Mouse (Mus musculus) heart, postnatal 36 days (tissue): ENCODE measurements around the gene Zfpl1. TPM values are rescaled to one million over a fixed set of nuclear protein-coding genes. Genes with fewer than 3 reads are reported as not detected.
A peak's percentile ranks its signal among the peaks of the same experiment; 100 is the strongest.
"Not testable (repeated sequence)": the region's sequence is repeated elsewhere in the genome, so short reads cannot be mapped to it uniquely, and the experiment has no call there.

ENCODE experiments used
- DNase-seq, 2 experiments: peaks; one replicate each; pipeline ENCODE4 v3.0.0; 2021 to 2022
- intact Hi-C: fragments of 180-260 bp; cut with DNase I; formaldehyde crosslinking; loops from one replicate; pipeline ENCODE4 v1.15.1; 2025
- total RNA-seq, 2 experiments: library from RNA; stranded (reverse); gene quantifications; 2 replicates each; pipeline ENCODE4 v1.2.3; 2021

Gene Zfpl1
- total RNA-seq, result 10 to 100 TPM; 17.0 to 17.9 TPM

DNA sequence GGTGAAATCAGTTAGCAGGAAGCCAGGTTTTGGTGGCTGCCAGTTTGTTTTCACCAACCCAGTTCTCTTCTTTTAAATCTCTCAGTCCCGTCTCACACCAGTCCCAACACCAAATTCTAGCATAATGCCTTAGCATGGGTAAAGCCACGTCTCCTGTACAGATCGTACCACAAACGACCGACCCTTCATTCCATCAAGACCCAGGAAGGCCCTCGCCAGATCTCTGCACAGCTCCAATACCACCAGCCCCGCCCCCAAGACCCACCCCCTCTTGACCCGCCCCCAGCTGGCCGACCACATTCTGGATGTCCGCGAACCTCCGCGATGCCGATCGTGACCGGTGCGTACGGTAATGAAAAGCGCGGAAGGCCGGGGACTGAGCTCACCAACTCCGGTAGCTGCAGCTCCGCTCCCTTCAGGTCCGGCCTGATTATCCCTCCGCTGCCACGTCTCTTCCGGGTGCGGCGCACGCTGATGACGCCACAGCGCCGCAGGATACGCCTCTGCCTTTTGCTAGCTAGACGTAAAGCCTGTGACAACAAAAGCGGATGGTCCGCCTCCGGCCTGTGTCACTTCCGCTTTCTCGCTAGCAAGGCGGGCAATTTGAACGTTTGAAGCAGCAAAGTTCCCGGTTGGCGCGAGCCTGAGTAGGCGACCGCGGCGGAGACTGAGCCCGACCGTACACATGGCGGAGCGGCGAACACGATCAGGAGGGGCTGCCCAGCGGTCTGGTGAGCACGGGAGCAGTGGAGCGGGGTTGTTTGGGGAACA lies at the start of gene Zfpl1, which contains the start of gene Cdca5:
Zfpl1 (minus strand) TSS at position 479 of the 771 bp plus-strand sequence.
Cdca5 (plus strand) TSS at position 506 of the 771 bp plus-strand sequence.
- intact Hi-C loops, result loop anchor here (1.0 kb wide), 1 partner anchor 27 kb away; the partner anchor contains the start of genes Fau and Mrpl49
- peak; percentile 95 to 98 for DNase-seq

DNA sequence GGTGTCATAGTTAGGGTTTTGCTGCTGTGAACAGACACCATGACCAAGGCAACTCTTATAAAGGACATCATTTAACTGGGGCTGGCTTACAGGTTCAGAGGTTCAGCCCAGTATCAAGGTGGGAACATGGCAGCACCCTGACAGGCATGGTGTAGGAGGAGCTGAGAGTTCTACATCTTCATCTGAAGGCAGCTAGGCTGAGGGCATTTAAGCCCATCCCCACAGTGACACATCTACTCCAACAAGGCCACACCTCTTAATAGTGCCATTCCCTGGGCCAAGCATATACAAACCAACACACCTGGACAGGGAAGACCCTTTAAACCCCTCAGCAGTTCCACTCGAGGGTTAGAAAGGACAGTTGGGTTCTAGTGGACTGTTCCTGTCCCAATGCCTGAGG lies 48.4 kb upstream of the Zfpl1 start:
- intact Hi-C loops, DNase-seq: not testable (repeated sequence)

DNA sequence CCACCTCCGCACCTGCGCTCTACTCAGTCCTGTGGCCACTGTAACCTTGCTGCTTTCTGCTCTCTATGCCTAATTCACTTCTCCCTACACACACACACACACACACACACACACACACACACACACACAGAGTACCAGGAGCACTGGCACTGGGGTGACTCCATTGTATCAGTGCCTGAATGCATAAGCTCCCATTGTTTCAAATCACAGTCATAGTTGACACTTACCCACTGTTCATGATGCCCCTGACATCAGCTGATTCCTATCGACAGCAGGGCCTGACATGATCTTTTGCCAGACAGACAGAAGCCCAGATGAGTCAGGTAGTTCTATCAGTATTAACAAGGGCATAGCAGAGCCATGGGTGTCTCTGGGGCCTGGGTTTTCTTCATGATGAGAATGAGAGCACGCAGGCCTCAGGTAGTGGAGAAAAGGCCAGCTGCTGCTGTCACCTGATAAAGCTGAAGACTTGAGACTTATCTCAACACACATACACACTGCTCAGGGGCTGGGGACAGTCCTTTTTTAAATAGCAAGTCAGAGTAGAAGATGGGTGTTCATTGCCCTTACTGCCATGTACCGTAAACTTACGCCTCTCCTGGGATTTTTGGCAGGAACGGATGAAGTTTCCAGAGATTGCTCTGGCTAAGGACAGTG lies 47.5 kb upstream of the Zfpl1 start:
- no peak for DNase-seq
- intact Hi-C loops, result no loop called here

DNA sequence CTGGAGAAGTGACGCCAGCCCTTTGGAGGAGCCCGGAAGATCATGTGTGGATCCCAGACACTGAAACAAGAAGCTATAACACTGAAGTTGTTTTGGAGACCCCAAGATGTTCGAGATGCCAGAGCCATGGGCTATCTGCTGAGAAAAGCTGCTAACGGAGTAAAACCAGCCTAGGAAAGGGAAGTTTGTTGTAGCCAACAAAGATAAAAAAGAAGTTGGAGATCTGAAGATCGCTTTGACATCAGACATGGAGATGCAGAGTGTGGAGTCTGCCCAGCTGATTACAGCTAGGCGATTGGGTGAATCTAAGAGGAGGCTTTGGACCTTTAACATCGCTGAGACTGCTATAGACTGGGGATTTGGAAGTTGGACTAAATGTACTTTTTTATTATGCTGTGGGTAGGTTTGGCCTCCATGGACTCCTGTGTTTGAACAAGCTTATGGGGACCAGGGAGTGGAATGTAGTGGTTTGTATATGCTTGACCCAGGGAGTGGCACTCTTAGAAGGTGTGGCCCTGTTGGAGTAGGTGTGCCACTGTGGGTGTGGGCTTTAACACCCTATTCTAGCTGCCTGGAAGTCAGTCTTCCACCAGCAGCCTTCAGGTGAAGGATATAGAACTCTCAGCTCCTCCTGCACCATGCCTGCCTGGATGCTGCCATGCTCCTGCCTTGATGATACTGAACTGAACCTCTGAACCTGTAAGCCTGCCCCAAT lies 45.8 kb upstream of the Zfpl1 start:
- DNase-seq, intact Hi-C loops: not testable (repeated sequence)

DNA sequence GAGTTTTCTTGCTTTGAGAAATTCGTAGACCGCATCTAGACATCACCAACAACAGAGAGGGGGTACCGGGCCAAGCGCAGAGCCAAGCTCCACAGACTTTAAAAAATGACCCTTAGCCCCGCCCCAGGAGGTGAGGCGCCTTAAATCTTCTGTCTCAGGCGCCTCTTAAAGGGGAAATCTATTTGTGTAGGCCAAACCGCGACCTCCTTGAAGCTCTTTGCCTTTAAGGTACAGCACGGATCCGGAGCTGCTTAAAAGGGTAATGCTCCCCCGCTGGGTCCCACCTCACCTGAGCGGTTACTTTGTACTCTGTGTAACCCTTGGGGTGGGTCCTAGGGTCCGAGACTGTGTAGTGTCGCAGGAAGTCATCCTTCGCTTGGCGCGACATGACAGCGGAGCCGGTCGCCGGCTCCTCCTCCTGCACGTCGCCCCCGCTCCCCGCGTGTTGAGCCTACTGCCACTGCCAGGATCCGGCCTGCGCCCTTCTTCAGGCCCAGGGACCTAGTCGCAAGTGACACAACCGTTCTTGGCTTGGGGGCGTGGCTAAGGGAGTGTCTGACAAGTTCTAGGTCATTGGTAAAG lies 43.1 kb upstream of the Zfpl1 start, which contains the start of gene Snx15:
Snx15 (minus strand) TSS at position 545 of the 582 bp plus-strand sequence.
- peak; percentile 90 to 95 for DNase-seq
- intact Hi-C loops, result loop anchor here (2.0 to 5.0 kb wide), 2 partner anchors 81 to 163 kb away; partner anchors contain the start of genes Pola2 and Syvn1

DNA sequence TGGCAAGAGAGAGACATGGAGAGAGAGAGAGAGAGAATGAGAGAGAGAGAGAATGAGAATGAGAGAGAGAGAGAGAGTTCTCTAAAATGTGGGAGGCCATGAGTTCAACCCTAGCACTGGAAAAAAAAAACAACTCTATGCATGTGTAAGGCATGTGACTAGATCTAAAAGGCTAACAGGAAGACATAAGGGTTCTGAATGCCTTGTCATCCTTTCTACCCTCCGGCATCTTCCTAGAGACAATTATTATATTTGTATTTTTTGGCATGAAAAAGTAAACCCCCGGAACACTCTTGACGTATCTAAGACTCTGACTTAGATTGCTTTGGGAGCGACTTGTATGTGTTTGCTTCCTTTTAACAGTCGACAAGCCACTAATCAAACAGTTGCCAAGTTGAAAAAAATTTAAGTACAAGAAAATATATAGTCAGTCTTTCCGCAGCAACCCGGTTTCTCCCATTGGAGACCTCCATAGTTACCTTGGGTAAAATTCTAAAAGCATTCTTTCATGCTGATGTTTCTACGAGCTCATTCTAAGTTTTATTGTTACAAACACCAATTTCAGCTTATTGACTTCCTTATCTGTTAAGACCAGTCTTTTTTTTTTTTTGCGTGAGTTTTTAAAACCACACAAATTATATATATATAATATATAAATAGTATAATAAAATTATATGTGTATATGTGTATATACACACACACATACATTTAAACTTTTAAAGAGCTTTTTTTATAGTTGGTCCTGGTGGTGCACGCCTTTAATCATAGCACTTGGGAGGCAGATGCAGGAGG lies 42.2 kb upstream of the Zfpl1 start:
- intact Hi-C loops, result loop anchor here (2.0 to 5.0 kb wide), 2 partner anchors 80 to 162 kb away; partner anchors contain the start of genes Pola2 and Syvn1
- DNase-seq, result no peak

DNA sequence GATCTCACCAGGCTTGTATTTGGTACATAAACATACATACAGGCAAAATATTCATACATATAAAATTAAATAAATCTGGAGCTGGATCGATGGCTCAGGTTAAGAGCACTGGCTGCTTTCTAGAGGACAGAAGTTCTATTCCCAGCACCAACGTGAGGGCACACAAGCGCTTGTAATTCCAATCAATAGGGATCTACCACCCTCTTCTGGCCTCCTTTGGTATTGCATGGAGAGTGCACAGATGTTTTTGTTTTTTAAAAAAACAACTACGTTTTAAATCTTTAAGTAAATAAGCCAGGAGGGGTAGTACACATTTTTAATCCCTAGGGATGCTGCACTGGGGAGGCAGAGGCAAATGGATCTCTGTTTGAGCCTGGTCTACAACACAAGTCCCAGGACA lies 41.5 kb upstream of the Zfpl1 start:
- peak; percentile 54 to 73 for DNase-seq
- intact Hi-C loops, result loop anchor here (2.0 to 5.0 kb wide), 2 partner anchors 79 to 161 kb away; partner anchors contain the start of genes Pola2 and Syvn1

DNA sequence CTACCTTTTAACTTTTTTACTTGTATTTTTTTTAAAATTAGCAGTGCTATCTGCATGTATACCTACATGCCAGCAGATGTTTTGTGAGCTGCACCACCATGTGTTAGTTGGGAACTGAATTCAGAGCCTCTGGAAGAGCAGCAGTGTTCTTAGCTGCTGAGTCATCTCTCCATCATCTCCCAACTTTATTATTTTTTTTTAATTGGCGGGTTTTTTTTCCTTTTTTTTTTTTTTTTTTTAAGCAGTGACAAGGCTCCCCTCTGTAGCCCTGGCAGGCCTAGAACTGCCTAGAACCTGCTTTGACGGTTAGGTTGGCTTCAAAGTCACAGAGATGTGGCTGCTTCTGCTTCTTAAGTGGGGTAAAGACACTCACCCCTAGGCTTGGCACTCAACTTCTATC lies 40.1 kb upstream of the Zfpl1 start:
- intact Hi-C loops, result loop anchor here (5.0 kb wide), 1 partner anchor 78 kb away; the partner anchor contains the start of gene Syvn1
- DNase-seq, result no peak

DNA sequence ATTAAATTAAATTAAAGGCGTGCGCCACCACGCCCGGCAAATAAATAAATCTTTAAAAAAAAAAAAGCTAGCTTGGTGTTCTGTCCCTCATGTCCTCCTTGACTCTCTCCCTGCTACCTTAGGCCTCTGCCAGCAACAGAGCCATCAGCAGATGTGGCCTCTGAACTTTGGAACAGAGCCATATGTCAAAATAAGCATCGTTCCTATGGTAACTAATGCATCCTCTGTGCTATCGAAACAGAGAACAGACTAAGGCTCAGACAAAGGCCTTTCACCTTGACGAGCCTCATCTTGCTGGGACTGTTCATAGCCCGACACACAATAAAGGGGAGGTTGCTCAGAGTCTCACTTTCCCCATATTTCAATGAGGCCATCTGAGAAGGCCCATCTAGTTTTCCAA lies 38.6 kb upstream of the Zfpl1 start:
- intact Hi-C loops, result no loop called here
- no peak for DNase-seq

DNA sequence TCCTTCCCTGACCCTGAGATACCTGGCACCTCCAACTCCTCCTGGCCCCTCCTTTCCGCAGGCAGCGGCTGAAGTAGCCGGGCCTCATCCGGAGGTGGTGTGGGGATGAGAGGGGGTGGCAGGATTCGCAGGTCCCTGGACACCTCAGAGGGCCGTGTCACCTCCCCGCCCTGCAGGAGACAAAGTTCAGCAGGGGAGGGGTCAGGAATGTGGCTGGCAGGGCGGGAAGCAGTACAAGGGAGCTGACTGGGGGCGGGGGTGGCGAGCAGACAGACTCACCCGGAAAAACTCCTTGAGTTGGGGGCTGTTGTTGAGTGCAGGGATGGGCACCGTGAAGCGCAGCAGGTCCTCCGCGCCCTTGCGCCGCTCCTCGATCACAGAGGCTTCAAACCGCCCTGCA lies 37.0 kb upstream of the Zfpl1 start:
- intact Hi-C loops, result no loop called here

DNA sequence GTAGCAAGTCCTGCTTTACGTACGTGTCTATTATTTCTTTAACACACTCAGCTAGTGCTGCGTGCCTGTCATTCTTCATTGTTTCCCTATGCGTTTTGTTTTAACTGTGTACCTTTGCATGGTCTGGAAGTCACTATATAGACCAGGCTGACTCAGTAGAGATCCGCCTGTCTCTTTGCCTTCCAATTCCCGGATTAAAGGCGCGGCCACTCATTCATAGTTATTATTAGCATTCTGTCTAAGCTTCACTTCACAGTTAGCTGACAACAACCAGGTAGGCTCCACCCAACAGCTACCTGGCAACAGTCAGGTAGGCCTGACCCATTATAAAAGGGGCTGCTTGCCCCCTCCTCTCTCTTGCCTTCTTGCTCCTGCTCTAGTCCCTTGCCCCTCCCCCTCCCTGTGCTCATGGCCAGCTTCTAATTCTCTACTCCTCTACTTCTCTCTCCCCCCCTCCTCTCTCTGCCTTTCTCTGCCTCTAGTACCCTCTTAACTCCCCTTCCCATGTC lies 34.0 kb upstream of the Zfpl1 start:
- no peak for DNase-seq
- intact Hi-C loops, result no loop called here

More for the DNA sequence above, 37.0 kb upstream of the Zfpl1 start:
- no peak for DNase-seq

DNA sequence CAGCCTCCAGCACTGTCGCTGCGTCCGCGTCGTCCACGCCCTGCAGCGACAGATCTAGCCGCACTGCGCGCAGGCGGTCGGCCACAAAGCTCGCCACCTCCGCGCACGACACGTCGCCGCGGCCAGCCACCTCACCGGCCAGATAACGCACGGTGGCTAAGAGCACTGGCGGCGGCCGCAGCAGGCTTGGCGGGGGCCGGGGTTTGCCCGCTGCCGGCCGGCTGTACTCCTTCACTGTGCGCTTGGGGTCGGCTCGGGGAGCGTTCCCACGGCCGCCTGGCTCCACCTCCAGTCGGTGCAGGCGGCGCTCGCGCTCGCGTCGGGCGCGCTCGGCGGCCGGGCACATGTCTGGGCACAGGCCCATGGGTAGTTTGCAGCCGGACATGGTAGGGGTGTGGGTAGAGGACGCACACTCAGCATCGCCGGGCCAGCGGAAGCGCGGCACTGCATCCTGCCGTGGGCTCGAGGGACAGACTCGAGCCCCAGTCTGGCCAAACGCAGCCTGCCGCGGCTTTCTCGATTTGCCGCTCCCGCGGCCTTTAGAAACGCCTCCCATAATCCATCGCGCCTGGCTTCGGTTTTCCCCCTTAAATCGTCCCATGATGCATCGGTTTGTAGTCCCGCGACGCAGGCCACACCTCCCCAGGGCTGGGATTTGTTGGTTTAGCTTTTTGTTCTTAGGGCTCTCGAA lies 33.4 kb upstream of the Zfpl1 start, which contains the start of gene Sac3d1:
Sac3d1 (minus strand) TSS at position 665 of the 691 bp plus-strand sequence.
- DNase-seq, result peak; percentile 84 to 89
- intact Hi-C loops, result no loop called here

DNA sequence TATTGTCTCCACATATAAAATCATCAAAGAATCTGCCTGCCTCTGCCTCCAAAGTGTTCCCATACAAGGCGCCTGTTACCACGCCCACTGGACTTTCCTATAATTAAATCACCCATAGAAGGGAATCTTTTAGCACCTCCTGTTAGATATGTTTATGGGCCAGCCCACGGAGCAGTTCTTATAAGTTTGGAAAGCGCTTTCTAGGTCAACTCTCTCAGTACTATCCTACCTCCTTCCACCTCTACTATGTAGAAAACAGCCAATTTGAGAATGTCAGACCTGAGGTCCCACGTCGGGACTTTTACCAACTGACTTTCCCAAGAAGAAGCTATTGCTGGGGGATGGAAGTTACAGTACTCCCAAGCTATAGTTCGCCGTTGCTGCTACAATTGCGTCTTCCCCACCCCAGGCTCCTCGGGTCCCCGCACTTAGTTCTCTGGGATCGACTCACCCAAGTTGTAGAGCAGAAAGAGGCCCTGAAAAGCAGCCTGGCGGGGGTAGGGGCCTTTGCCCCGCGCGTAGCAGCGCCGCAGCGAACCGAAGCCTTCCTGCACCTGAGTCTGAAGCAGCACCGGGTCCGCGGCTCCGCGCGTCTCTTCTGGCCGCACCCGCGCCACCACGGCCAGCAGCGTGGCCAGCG lies 32.7 kb upstream of the Zfpl1 start:
- intact Hi-C loops, result no loop called here
- no peak for DNase-seq

DNA sequence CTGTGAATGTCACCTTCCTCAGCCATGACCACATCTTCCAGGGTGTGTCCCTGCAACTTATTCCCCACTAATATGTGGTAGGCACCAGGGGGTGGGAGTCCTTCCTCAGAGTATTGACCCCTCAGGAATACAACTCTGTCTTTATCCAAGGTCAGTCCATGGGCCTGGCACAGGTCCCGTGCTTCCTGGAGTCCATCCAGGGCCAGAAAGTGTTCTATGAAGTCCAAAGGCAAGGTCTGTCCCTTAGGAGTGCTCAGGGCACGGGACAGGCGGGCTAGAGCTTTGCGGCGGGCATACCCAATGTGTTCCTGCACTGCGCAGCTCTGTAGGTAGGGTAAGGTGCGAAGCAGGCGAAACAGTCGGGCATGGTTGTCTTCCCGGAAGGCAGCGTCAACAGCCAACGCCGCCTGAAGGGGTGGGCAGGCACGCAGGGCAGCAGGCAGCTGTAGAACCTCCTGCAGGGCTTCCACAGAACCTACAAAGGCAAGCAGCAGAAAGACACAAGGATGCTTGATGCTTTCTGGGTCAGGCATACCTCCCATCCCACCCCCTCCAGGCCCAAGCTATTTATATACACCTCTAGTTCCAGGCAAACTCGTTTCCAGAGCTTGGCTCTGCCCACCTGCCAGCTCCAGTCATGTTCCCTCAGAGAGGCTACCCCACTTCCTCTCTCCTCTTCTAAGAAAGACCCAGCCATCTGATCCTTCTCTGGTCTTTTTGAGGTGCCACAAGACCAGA lies 31.5 kb upstream of the Zfpl1 start:
- no peak for DNase-seq
- intact Hi-C loops, result no loop called here

DNA sequence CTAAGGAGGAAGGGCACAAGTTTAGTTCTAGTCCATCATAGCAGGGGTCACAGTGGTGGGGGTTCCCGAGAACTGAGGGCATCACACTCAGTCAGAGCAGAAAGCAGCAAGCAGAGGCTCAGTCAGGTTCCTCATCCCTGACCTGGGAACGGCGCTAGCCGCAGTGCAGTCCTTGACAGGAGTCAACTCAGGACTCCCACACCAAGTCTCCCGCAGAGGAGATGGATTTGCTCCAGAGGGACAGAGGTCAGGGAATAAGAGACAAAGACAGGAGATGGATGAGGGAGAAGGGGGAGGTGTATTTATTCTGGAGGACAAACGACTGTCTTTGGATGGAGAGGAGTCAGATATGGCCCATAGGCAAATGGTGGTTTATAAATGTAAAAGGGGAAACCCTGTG lies 28.4 kb upstream of the Zfpl1 start:
- intact Hi-C loops, result no loop called here

DNA sequence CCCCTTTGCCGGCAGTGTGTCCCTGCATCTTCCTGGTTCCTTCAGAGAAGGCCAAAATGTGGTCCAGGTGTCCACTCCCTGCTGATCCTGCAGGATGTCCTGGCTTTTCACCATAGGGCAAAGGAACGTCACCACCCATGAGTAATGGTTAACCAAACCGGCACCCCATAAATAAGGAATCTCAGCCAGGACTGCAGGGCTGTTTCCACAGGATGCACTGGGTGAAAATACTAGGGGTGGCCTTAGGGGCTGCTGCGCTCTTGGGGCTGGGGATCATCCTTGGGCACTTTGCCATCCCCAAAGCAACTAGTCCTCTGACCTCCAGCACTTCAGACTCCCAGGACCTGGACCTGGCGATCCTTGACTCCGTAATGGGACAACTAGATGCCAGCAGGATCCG lies 20.8 kb upstream of the Zfpl1 start, which contains the start of gene Naaladl1:
Naaladl1 (plus strand) TSS at position 197 of the 400 bp plus-strand sequence.
- intact Hi-C loops, result no loop called here

More for the DNA sequence above, 28.4 kb upstream of the Zfpl1 start:
- DNase-seq, result no peak

DNA sequence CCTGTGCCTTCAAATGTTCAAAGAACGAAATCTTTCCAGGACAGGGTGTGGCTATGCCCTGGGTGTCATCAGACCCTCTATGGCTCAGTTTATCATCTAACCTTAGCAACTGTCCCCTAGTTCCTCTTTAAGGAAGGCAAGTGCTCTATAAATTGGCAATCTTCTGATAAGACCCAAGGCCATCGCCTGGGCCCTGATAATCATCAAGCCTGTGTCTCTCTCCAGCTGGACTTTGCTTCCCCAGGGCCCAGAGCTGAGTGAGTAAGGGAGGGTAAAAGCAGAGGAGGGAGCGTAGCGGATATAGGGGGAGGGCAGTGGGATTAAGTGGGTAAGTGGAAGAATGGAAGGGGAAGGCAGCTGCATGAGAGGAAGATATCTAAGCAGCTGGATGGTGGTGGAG lies 19.7 kb upstream of the Zfpl1 start:
- intact Hi-C loops, result no loop called here
- no peak for DNase-seq

More for the DNA sequence above, 20.8 kb upstream of the Zfpl1 start, which contains the start of gene Naaladl1:
- no peak for DNase-seq
